Mouse (Mus musculus) heart, embryonic 12.5 days (tissue): Measurements from ENCODE around the gene Ppp1r36. TPM values are rescaled to one million over a fixed set of nuclear protein-coding genes. Genes with fewer than 3 reads are reported as not detected.

Experiments
- ATAC-seq: fragments of 200-750 bp; cut with Nextera tagmentation; 2 replicates; pipeline ENCODE4 v1.8.0; 2017; ENCODE audit warnings: moderate TSS enrichment, moderate library complexity; ENCODE audit not compliant: insufficient number of reproducible peaks, low FRiP score
- H3K27ac ChIP-seq: fragments of 300-500 bp; sonication (generic); 2 replicates; pipeline ENCODE4 v1.5.1; 2016; ENCODE audit warnings: mild to moderate bottlenecking, moderate library complexity; ENCODE audit not compliant: poor library complexity, severe bottlenecking
- H3K27me3 ChIP-seq: fragments of 300-500 bp; sonication (generic); replicated peaks from 2 replicates; pipeline ENCODE4 v1.6.1; 2016; ENCODE audit warnings: mild to moderate bottlenecking, moderate library complexity
- H3K36me3 ChIP-seq: fragments of 300-500 bp; sonication (generic); 2 replicates; pipeline ENCODE4 v1.6.1; 2016; ENCODE audit warnings: mild to moderate bottlenecking, moderate library complexity
- H3K4me1 ChIP-seq: fragments of 300-500 bp; sonication (generic); replicated peaks from 2 replicates; pipeline ENCODE4 v1.6.1; 2016; ENCODE audit warnings: mild to moderate bottlenecking
- H3K4me2 ChIP-seq: fragments of 300-500 bp; sonication (generic); 2 replicates; pipeline ENCODE4 v1.6.1; 2016; ENCODE audit warnings: mild to moderate bottlenecking, moderate library complexity
- H3K4me3 ChIP-seq: fragments of 300-500 bp; sonication (generic); 2 replicates; pipeline ENCODE4 v1.5.1; 2016; ENCODE audit warnings: mild to moderate bottlenecking
- H3K9ac ChIP-seq: fragments of 300-500 bp; sonication (generic); 2 replicates; pipeline ENCODE4 v1.6.1; 2016; ENCODE audit warnings: mild to moderate bottlenecking, moderate library complexity
- H3K9me3 ChIP-seq: fragments of 300-500 bp; sonication (generic); replicated peaks from 2 replicates; pipeline ENCODE4 v1.6.1; 2016; ENCODE audit warnings: mild to moderate bottlenecking, moderate library complexity
- WGBS: fragments of 180-500 bp; shearing (Covaris S2); methylation state at CpG from one replicate; pipeline ENCODE4 v1.1.7; 2016; 5-methylcytosine and 5-hydroxymethylcytosine counted together
- polyA plus RNA-seq: library from polyadenylated mRNA; unstranded; fragments of >200 nt; fragmentation: Nextera tagmentation; extraction: Ambion mirVana; gene quantifications from 2 replicates; pipeline ENCODE4 v1.2.1, GENCODE M21; 2016

Gene Ppp1r36
- polyA plus RNA-seq, 1 experiment from 2014 or later = 2.8 TPM

GRCm38 (mm10) chr12:76397281-76397680 is 20.1 kb upstream of the Ppp1r36 start:
- peaks cover 8% of the 10 kb centered on the region for H3K4me1 ChIP-seq
- H3K27me3 ChIP-seq = no peaks in the 10 kb centered on the region
- H3K27ac ChIP-seq = no peak overlapping the region
- H3K9me3 ChIP-seq = no peaks in the 10 kb centered on the region
- H3K4me2 ChIP-seq = no peak overlapping the region
- no peak overlapping the region for H3K4me3 ChIP-seq
- H3K36me3 ChIP-seq = no peaks in the 10 kb centered on the region
- no peak overlapping the region for H3K9ac ChIP-seq
- 88% methylated on average over 5 of the region's 5 CpGs for WGBS
- no peak for ATAC-seq

- H3K9ac ChIP-seq = no peak overlapping the region
- 54% methylated on average over 3 of the region's 3 CpGs for WGBS
- H3K36me3 ChIP-seq = no peaks in the 10 kb centered on the region
- H3K9me3 ChIP-seq = no peaks in the 10 kb centered on the region
- H3K4me3 ChIP-seq = no peak overlapping the region
- peaks cover 33% of the 10 kb centered on the region for H3K4me1 ChIP-seq
- peaks cover 15% of the 10 kb centered on the region; the same call in 1 of the 2 replicates for H3K27me3 ChIP-seq
- no peak for ATAC-seq
- no peak overlapping the region for H3K27ac ChIP-seq
- no peak overlapping the region for H3K4me2 ChIP-seq
Observed at GRCm38 (mm10) chr12:76401674-76402073, 15.7 kb upstream of the Ppp1r36 start.

- peak overlapping the region; percentile 91 for H3K4me2 ChIP-seq
- peak; percentile 92 for ATAC-seq
- no peaks in the 10 kb centered on the region for H3K9me3 ChIP-seq
- H3K27me3 ChIP-seq = peaks cover 22% of the 10 kb centered on the region
- no peaks in the 10 kb centered on the region for H3K36me3 ChIP-seq
- H3K4me1 ChIP-seq = peaks cover 29% of the 10 kb centered on the region
- peak overlapping the region; percentile 96 for H3K27ac ChIP-seq
- WGBS = under 1% methylated on average over 54 of the region's 54 CpGs
- H3K4me3 ChIP-seq = peak overlapping the region; percentile 73
- H3K9ac ChIP-seq = peak overlapping the region; percentile 79
Observed at GRCm38 (mm10) chr12:76402991-76403885, 14.1 kb upstream of the Ppp1r36 start.

GRCm38 (mm10) chr12:76403886-76404537 is 13.3 kb upstream of the Ppp1r36 start, which contains the start of gene Hspa2:
Hspa2 (plus strand) TSS chr12:76404176.
- H3K36me3 ChIP-seq = no peaks in the 10 kb centered on the region
- H3K27ac ChIP-seq = peak within 1 kb of the TSS; percentile 96
- ATAC-seq = peak; percentile 97
- peak within 1 kb of the TSS; percentile 73 for H3K4me3 ChIP-seq
- H3K4me2 ChIP-seq = peak within 1 kb of the TSS; percentile 91
- H3K9ac ChIP-seq = peak within 1 kb of the TSS; percentile 79
- peaks cover 25% of the 10 kb centered on the region for H3K4me1 ChIP-seq
- no peaks in the 10 kb centered on the region for H3K9me3 ChIP-seq
- H3K27me3 ChIP-seq = peaks cover 22% of the 10 kb centered on the region
- 0% methylated on average over 54 of the region's 54 CpGs for WGBS

GRCm38 (mm10) chr12:76404836-76405182 is 12.5 kb upstream of the Ppp1r36 start:
- H3K9me3 ChIP-seq = no peaks in the 10 kb centered on the region
- H3K9ac ChIP-seq = peak overlapping the region; percentile 57
- peak overlapping the region; percentile 91 for H3K4me2 ChIP-seq
- H3K4me1 ChIP-seq = peaks cover 25% of the 10 kb centered on the region
- no peaks in the 10 kb centered on the region for H3K36me3 ChIP-seq
- H3K4me3 ChIP-seq = peak overlapping the region; percentile 73
- H3K27me3 ChIP-seq = peaks cover 22% of the 10 kb centered on the region
- ATAC-seq = no peak
- WGBS = 10% methylated on average over 20 of the region's 20 CpGs
- H3K27ac ChIP-seq = no peak overlapping the region

- Histone ChIP-seq H3K4me3 (peak overlapping the region; percentile 73), H3K4me1 (peaks cover 25% of the 10 kb centered on the region), H3K36me3 (no peaks in the 10 kb centered on the region), H3K27me3 (peaks cover 22% of the 10 kb centered on the region), H3K9me3 (no peaks in the 10 kb centered on the region), H3K4me2 (peak overlapping the region; percentile 91), H3K9ac (peak overlapping the region; percentile 57), H3K27ac (no peak overlapping the region)
- WGBS = 4% methylated on average over 64 of the region's 64 CpGs
- ATAC-seq = no peak
Observed at GRCm38 (mm10) chr12:76405183-76405970, 12.0 kb upstream of the Ppp1r36 start.

GRCm38 (mm10) chr12:76405971-76406370 is 11.4 kb upstream of the Ppp1r36 start:
- ATAC-seq = no peak
- Histone ChIP-seq H3K9ac (peak overlapping the region; percentile 57), H3K36me3 (no peaks in the 10 kb centered on the region), H3K9me3 (no peaks in the 10 kb centered on the region), H3K4me1 (peaks cover 25% of the 10 kb centered on the region), H3K27me3 (peaks cover 22% of the 10 kb centered on the region), H3K27ac (no peak overlapping the region), H3K4me3 (peak overlapping the region; percentile 73), H3K4me2 (peak overlapping the region; percentile 91)
- WGBS = 2% methylated on average over 23 of the region's 23 CpGs

- no peak overlapping the region for H3K4me3 ChIP-seq
- H3K9ac ChIP-seq = no peak overlapping the region
- peaks cover 22% of the 10 kb centered on the region for H3K27me3 ChIP-seq
- no peak overlapping the region for H3K4me2 ChIP-seq
- 54% methylated on average over 1 of the region's 1 CpGs for WGBS
- no peaks in the 10 kb centered on the region for H3K36me3 ChIP-seq
- ATAC-seq = no peak
- H3K9me3 ChIP-seq = no peaks in the 10 kb centered on the region
- peaks cover 25% of the 10 kb centered on the region for H3K4me1 ChIP-seq
- no peak overlapping the region for H3K27ac ChIP-seq
Observed at GRCm38 (mm10) chr12:76407184-76407583, 10.2 kb upstream of the Ppp1r36 start.

- no peak overlapping the region for H3K4me2 ChIP-seq
- H3K27ac ChIP-seq = no peak overlapping the region
- H3K9me3 ChIP-seq = no peaks in the 10 kb centered on the region
- ATAC-seq = no peak
- H3K9ac ChIP-seq = no peak overlapping the region
- 63% methylated on average over 4 of the region's 4 CpGs for WGBS
- H3K36me3 ChIP-seq = no peaks in the 10 kb centered on the region
- peaks cover 18% of the 10 kb centered on the region for H3K4me1 ChIP-seq
- no peak overlapping the region for H3K4me3 ChIP-seq
- H3K27me3 ChIP-seq = peaks cover 22% of the 10 kb centered on the region
Observed at GRCm38 (mm10) chr12:76409166-76409565, 8.2 kb upstream of the Ppp1r36 start.

- ATAC-seq = no peak
- Histone ChIP-seq H3K36me3 (no peaks in the 10 kb centered on the region), H3K4me2 (no peak overlapping the region), H3K9ac (no peak overlapping the region), H3K4me1 (peaks cover 5% of the 10 kb centered on the region; the same call in 1 of the 2 replicates), H3K27me3 (no peaks in the 10 kb centered on the region), H3K4me3 (no peak overlapping the region), H3K27ac (no peak overlapping the region), H3K9me3 (peaks cover 3% of the 10 kb centered on the region; the same call in 1 of the 2 replicates)
- 70% methylated on average over 12 of the region's 12 CpGs for WGBS
Observed at GRCm38 (mm10) chr12:76415383-76416010, 1.8 kb upstream of the Ppp1r36 start.
